Mouse (Mus musculus) heart, adult 18-20 months (tissue): ENCODE results near the gene C87436. TPM values are rescaled to one million over a fixed set of nuclear protein-coding genes. Genes with fewer than 3 reads are reported as not detected.
A peak's percentile ranks its signal among the peaks of the same experiment; 100 is the strongest.

ENCODE experiments used
- DNase-seq, 2 experiments: peaks; one replicate each; pipeline ENCODE4 v3.0.0; 2021 to 2022; ENCODE audit warnings: mixed read lengths in 1 of 2
- long read RNA-seq, 2 experiments: library from polyadenylated mRNA; stranded (forward); transcript quantifications; one replicate each; pipeline ENCODE4 v2.0.0; 2021
- total RNA-seq, 2 experiments: library from RNA; stranded (reverse); gene quantifications; 2 replicates each; pipeline ENCODE4 v1.2.3; 2021

Gene C87436
- total RNA-seq, result 10 to 100 TPM in 1 of 2 experiments, 1 to 10 TPM in 1; 8.4 to 10.4 TPM
- long read RNA-seq, experiment 1, partial matches to known transcripts, result 2 of 10 reads
- long read RNA-seq, experiment 1, other reads (novel, unspliced or antisense), result 4 of 10 reads
- long read RNA-seq, experiment 2, partial matches to known transcripts, result 0 of 7 reads
- long read RNA-seq, experiment 2, other reads (novel, unspliced or antisense), result 5 of 7 reads

- DNase-seq, result peak; percentile 96 to 98
These were observed at the start of gene C87436 for GRCm38 (mm10) chr6:86438272-86439118. Gene C87436, plus strand, starts transcription at chr6:86438374.

DNA sequence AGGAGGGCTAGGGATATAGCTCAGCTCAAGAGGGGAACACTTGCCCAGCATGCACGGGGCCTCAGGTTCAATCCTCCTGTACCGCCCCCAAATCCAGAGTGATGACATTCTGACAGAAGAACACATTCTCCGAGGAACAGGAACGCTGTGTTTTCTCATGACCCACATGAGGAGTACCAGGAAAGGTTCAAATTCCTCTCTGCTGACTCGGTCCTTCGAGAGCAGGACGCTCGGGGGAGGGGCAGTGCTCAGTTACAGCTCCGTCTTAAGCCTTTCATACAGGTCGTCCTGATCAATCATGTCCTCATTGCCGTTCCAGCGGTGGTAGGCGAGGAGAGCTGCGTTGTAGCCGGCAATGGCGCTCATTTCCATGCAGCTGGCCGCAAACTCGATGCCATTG, 49.7 kb upstream of the C87436 start:
- DNase-seq, result no peak

GRCm38 (mm10) chr6:86391326-86391725, 46.8 kb upstream of the C87436 start:
- no peak for DNase-seq

DNA sequence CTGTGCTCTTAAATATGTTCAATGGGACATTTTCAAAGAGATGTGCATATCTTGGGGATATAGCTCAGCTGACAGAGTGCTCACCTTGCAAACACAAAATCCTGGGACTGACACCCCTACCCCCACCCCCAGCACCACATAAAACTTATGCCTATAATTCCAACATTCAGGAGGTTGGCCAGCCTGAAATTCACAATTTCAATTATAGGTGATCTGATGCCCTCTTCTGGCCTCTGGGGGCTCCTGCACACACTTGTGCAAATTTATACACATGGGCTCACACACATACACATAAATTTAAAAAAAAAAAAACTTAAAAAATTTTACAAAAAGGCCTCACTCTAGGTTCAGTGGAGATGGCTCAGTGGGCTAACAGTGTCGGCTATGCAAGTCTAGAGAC, 45.0 kb upstream of the C87436 start:
- DNase-seq, result no peak

GRCm38 (mm10) chr6:86394078-86394720, 44.0 kb upstream of the C87436 start:
- DNase-seq, result no peak

DNA sequence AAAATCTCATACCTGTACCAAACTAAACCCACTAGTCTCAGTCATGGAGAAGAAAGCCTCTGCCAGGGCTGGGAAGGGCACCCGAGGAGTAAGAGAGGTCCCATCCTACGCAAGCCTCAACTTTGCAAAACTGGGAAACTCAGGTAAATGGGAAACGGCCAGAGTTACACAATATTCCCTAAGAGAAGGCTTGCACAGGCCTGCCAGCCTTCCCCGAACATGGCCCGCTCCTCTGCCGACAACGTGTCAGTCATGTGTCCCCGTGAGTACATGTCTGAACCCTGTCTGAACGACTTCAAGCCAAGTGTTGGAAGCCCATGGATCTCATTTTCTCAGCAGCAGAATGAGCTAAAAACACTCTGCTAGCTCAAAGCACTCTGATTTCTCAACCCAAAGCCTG, 43.2 kb upstream of the C87436 start:
- no peak for DNase-seq

- DNase-seq, result no peak
These were observed 42.2 kb upstream of the C87436 start for GRCm38 (mm10) chr6:86395969-86396368.

GRCm38 (mm10) chr6:86396581-86397256, 41.5 kb upstream of the C87436 start, which contains the start of gene Pcyox1:
Gene Pcyox1, minus strand, starts transcription at chr6:86397154.
- DNase-seq, result peak; percentile 91 to 94

DNA sequence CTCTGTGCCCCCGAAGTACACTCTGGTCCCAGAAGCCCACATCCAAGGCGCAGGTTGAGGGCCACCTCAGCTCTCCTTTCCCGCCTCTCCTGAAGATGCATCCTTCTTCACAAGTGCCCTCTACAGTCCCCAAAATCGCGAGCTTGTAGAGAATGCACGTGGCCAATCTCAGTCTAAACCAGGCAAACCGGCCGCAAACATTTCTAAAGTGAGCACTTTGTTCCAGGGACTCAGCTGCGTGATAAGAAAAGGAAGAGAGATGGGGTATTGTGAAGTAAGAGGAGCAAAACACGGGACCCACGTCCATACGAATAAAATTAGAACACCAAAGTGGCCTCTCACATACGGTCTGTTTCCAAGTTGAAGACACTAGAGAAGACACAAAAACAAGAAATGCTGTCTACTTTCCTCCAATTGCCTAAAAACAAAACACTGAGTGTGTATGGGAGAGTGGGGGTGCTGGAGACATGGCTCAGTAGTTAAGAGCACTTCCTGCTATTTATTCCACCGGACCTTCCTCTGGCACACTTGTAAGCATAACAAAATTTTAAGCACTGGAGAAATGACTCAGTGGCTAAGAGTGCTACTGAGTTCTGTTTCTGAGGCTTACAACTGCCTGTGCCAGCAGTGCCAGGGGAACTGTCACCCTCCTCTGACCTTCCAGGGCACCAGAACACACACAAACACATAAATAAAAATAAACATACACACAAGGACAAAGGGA, 40.8 kb upstream of the C87436 start:
- no peak for DNase-seq

DNA sequence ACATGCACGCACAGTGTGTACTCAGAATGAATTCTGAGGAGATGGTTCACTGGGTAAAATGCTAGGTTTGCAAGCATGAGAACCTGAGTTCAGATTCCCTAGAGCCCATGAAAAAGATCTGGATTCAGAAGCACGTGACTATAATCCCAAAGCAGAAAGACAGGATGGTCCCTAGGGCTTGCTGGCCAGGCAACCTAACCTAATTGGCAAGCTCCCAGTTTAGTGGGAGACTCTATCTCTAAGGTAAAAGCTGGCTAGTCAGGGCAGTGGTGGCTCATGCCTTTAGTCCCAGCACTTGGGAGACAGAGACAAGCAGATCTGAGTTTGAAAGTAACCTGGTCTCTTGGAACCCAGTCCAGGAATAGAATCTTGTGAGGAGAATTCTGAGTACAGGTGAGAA, 39.2 kb upstream of the C87436 start:
- no peak for DNase-seq

- no peak for DNase-seq
These were observed 38.2 kb upstream of the C87436 start for GRCm38 (mm10) chr6:86399995-86400394.

- peak; percentile 80 to 87 for DNase-seq
These were observed 37.2 kb upstream of the C87436 start for GRCm38 (mm10) chr6:86400972-86401371.

DNA sequence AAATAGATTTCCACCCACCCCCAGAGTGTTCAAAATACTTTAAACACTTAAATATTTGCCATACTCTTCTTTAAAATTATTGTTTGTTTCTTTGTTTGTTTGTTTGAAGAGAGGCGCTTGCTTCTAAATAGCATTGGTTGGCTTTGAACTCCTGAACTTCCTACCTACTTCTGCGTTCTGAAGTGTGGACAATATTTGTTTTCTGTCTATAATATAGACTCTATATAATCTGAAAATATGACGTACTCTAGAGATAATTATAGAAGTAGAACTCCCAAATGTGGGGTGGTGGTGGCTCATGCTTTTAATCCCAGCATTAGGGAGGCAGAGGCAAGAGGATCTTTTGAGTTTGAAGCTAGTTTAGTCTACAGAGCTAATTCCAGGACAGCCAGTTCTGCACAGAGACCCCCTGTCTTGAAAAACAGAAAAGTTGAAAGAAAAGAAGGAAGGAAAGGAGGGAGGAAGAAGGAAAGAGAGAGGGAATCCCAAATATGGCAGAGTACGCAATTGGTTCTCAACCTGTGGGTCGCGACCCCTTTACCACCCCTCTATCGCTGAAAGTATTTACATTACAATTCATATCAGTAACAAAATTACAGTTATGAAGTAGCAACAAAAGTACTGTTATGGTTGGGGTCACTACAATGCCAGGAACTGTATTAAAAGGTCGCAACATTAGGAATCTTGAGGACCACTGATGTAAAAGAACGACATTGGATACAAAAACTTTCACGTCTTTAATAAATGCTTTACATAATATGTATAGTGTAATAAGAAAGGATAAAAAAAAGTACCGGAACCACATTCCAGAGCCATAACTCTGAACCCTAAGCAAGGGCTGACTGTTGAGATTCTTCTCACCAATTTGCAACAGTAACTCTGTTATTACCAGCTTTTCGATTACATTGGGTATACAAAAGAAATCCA, 35.2 kb upstream of the C87436 start:
- no peak for DNase-seq

- peak; percentile 85 to 97 for DNase-seq
These were observed 34.5 kb upstream of the C87436 start for GRCm38 (mm10) chr6:86403728-86404099.

DNA sequence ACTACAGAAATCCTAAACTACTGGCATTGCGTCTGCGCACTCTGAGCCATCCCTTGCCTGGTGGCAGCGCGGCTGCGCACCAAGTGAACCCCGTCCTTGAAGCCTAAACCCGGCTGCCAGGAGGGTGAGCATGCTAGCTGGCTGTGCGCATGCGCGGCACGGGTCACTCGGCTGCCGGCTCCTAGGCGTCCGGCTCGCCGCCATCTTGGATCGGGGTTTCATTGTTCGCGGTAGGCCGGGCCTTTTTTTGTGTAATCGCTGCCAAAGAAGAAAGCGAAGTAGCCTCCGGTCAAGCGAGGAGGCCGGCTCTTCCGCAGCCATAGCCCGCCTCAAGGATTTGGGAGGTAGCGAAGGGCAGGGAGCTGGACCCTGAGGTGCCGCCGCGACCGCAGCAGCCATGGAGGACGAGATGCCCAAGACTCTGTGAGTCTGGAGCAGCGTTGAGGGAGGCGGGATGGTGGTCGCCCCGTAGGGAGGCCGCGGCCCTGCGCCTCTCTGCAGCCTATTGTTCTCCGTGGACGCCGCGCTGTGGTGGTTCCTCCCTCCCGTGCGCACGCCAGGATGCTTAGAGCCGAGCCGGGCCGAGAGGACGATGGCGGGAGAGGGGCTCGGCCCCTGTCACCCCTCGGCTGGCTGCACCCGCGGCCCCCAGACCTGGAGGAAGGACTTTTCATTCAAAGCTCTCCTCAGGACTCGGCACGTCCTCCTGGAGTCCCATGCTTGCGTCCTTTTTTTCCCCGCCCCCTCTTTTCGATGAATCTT, 33.9 kb upstream of the C87436 start, which contains the start of gene Tia1:
Gene Tia1 (plus strand): TSS at position 120 of the 762 bp plus-strand sequence.
- DNase-seq, result peak; percentile 95 to 99

DNA sequence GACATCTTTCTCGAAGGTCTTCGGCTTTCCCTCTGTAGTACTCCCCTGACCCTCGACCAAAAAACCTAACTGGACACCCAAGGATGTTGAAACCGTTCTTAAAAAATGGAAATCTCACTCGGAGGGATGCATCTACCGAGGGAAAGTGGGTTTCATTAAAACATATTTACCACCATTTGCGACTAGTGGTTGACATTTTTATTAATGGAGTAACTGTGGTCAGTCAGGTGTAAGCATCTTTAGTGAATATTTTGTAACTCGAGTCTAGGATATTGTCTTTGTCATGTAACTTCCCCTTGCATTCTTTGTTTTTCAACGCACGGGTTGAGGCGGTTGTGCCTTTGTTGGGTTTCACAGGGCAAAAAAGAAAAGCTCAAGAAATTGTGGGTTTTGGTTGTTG, 33.2 kb upstream of the C87436 start:
- no peak for DNase-seq

DNA sequence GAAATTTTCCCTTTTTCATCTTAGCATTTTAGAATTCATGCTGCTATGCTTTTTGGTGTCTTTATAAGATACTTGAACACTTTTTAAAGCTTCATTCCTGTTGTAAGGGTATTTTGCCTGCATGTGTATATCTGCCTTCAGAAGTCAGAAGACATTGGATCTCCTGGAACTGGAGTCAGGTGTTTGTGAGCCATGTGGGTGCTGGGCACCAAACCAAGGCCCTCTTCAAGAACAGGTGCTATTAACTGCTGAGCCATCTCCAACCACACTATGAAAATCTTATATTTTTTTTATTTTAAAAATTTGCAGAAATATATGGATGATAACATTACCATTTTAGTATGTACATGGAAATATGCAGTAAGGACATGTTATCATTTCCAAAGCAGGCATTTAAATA, 31.9 kb upstream of the C87436 start:
- DNase-seq, result no peak

- DNase-seq, result no peak
These were observed 19.5 kb upstream of the C87436 start for GRCm38 (mm10) chr6:86418711-86419110.

DNA sequence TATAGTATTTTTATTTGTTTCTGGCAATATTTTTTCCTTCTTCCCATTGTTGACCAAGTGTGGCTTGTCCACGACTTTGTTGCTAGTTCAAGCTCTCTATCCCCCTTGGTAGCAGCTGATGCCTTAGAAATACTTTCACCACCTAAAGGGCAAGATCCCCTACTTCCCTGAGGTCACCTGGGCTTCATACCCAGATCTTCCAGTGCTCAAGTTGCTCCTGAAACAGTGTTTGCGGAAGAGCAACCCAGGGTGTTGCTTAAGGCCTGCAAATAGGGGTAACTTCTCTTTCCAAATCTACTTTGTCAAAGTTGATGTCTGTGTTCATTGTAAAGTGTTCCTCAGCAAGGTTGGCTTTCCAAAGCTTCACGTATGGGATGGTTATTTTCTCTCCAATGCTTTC, 18.9 kb upstream of the C87436 start:
- no peak for DNase-seq

- DNase-seq, result no peak
These were observed 17.7 kb upstream of the C87436 start for GRCm38 (mm10) chr6:86420491-86420890.
